Comparison of ENCODE assay signal across 8 mouse cellular contexts in genomic region chr4:126735382-126736000, GRCm38 (mm10). TPM values are rescaled to one million over a fixed set of nuclear protein-coding genes. Genes with fewer than 3 reads are reported as not detected.
DNase-seq lines count a peak whose midpoint lies in the region; ATAC-seq and TF ChIP-seq lines count a peak whose summit lies in the region.

No protein-coding gene starts in this region.

- WGBS in heart, adult 2 months: 2% methylated on average over 55 of the region's 62 CpGs
- under 1% methylated on average over 55 of the region's 62 CpGs for WGBS in hindbrain, embryonic 11.5 days

- no peak for TF ChIP-seq CTCF in heart, adult 2 months (IDR thresholded peaks at IDR 0.05)

- peaks cover 33% of the 10 kb centered on the region for H3K27me3 ChIP-seq in heart, adult 2 months (ENCODE audit: control insufficient read depth, insufficient read depth, low read length)
- H3K27me3 ChIP-seq in hindbrain, embryonic 11.5 days (ENCODE audit: control insufficient read depth, insufficient read depth, low read length): peaks cover 81% of the 10 kb centered on the region
- peaks cover 93% of the 10 kb centered on the region for H3K27me3 ChIP-seq in megakaryocyte, embryonic 14.5 days (replicated peaks)

- DNase-seq in heart, adult 2 months: peak in 1 of 2 experiments; percentile 32
- no peak for DNase-seq in heart, adult 11 months
- no peak for DNase-seq in ES-E14 (ENCODE audit: low read depth, low spot score)
- DNase-seq in hindbrain, embryonic 11.5 days (ENCODE audit: low spot score): peak; percentile 55
- DNase-seq in frontal cortex, postnatal 36 days (ENCODE audit: low spot score in 2 of 2): no peak
- no peak for DNase-seq in urinary bladder, postnatal 4 days (ENCODE audit: low spot score in 2 of 2)
- DNase-seq in frontal cortex, postnatal 14 days (ENCODE audit: low spot score in 2 of 2): no peak

- peak overlapping the region; percentile 28 for H3K4me2 ChIP-seq in hindbrain, embryonic 11.5 days (replicated peaks; ENCODE audit: low read depth, low read length)

- TF ChIP-seq EP300 in heart, adult 2 months (IDR thresholded peaks at IDR 0.05; ENCODE audit: insufficient read depth, low read depth, low read length): no peak

- H3K27ac ChIP-seq in heart, adult 2 months: no peak overlapping the region
- H3K27ac ChIP-seq in ES-E14 (ENCODE audit: insufficient read depth, low read depth, low read length, poor library complexity, severe bottlenecking): no peak overlapping the region
- H3K27ac ChIP-seq in hindbrain, embryonic 11.5 days (ENCODE audit: low read depth, low read length): no peak overlapping the region

- no peaks in the 10 kb centered on the region for H3K9me3 ChIP-seq in ES-E14 (ENCODE audit: control insufficient read depth, insufficient read depth, low read depth, low read length)
- H3K9me3 ChIP-seq in hindbrain, embryonic 11.5 days (ENCODE audit: control insufficient read depth, low read length): no peaks in the 10 kb centered on the region
- H3K9me3 ChIP-seq in megakaryocyte, embryonic 14.5 days: peaks cover 7% of the 10 kb centered on the region

- 0 out of 2 replicates have a peak, but pooled peaks have one; percentile 6 for ATAC-seq in hindbrain, embryonic 11.5 days (ENCODE audit: low FRiP score)

- peak overlapping the region; percentile 50 for H3K9ac ChIP-seq in heart, adult 2 months (ENCODE audit: low read depth, low read length)
- H3K9ac ChIP-seq in ES-E14 (ENCODE audit: insufficient read depth, low read depth, low read length, poor library complexity, severe bottlenecking): 0 out of 2 replicates have a peak overlapping the region, but pooled peaks have one; percentile 17
- H3K9ac ChIP-seq in hindbrain, embryonic 11.5 days (ENCODE audit: low read depth, low read length): 0 out of 2 replicates have a peak overlapping the region, but pooled peaks have one; percentile 11

- peak overlapping the region; percentile 36 for H3K4me3 ChIP-seq in heart, adult 2 months
- H3K4me3 ChIP-seq in ES-E14 (ENCODE audit: insufficient read depth in 1 of 2, low read depth in 1 of 2, low read length in 2 of 2, poor library complexity in 1 of 2, severe bottlenecking in 1 of 2): peak overlapping the region; percentile 49
- peak overlapping the region; percentile 22 for H3K4me3 ChIP-seq in hindbrain, embryonic 11.5 days (ENCODE audit: low read depth, low read length)
- H3K4me3 ChIP-seq in megakaryocyte, embryonic 14.5 days (replicated peaks): peak overlapping the region; percentile 90

- no peaks in the 10 kb centered on the region for H3K79me2 ChIP-seq in heart, adult 2 months (replicated peaks; ENCODE audit: control insufficient read depth, insufficient read depth, low read length)

- H3K36me3 ChIP-seq in heart, adult 2 months (ENCODE audit: control insufficient read depth, insufficient read depth, low read length): no peaks in the 10 kb centered on the region
- no peaks in the 10 kb centered on the region for H3K36me3 ChIP-seq in ES-E14 (ENCODE audit: control insufficient read depth, insufficient read depth, low read length, poor library complexity, severe bottlenecking)
- no peaks in the 10 kb centered on the region for H3K36me3 ChIP-seq in hindbrain, embryonic 11.5 days (ENCODE audit: control insufficient read depth, insufficient read depth, low read length)
- H3K36me3 ChIP-seq in megakaryocyte, embryonic 14.5 days (replicated peaks; ENCODE audit: low read length): no peaks in the 10 kb centered on the region

- H3K4me1 ChIP-seq in heart, adult 2 months (ENCODE audit: control insufficient read depth, insufficient read depth, low read length): no peaks in the 10 kb centered on the region
- peaks cover 3 to 9% of the 10 kb centered on the region in 2 experiments; a peak in 3 of 4 replicates for H3K4me1 ChIP-seq in ES-E14 (ENCODE audit: control insufficient read depth in 2 of 2, insufficient read depth in 2 of 2, low read length in 2 of 2, poor library complexity in 1 of 2)
- peaks cover 9% of the 10 kb centered on the region for H3K4me1 ChIP-seq in hindbrain, embryonic 11.5 days (replicated peaks; ENCODE audit: control insufficient read depth, insufficient read depth, low read length)
- H3K4me1 ChIP-seq in megakaryocyte, embryonic 14.5 days: peaks cover 41% of the 10 kb centered on the region

- in situ Hi-C loops in ES-E14 (cut with MboI; ENCODE audit: low sequenced_read_pairs in 2 of 2, unreplicated experiment in 2 of 2): loop anchor here in 1 of 2 experiments (10.0 kb wide), 1 partner anchor 131 kb away; the partner anchor contains the start of gene 5730409E04Rik

- TF ChIP-seq POLR2A in heart, adult 2 months (IDR thresholded peaks at IDR 0.05; ENCODE audit: insufficient read depth, low read depth, low read length): no peak

- intact Hi-C loops in heart, adult 2 months (cut with DNase I): no loop called here

TF ChIP-seq in ES-E14, 5 proteins besides CTCF, POLR2A, EP300 and RAD21:
- TF ChIP-seq ZC3H11A (IDR thresholded peaks at IDR 0.05; ENCODE audit: borderline replicate concordance, low read depth, low read length) (no peak), ZNF384 (IDR thresholded peaks at IDR 0.05; ENCODE audit: low read depth, low read length) (no peak), HCFC1 (IDR thresholded peaks at IDR 0.05; ENCODE audit: borderline replicate concordance, insufficient read depth, low read length) (no peak), CHD2 (IDR thresholded peaks at IDR 0.05; ENCODE audit: low read depth, low read length) (no peak), MAFK (IDR thresholded peaks at IDR 0.05; ENCODE audit: insufficient read depth, low read depth, low read length) (no peak)

RNA-seq across cellular contexts. Expression of gene Tfap2e, which starts 0.5 kb away (rescaled TPM):
- not detected for total RNA-seq in heart, adult 2 months (2021)
- 0.12 TPM in 1 of 2 replicates, not detected in the other for polyA plus RNA-seq in heart, adult 2 months (2012; rRNA removed)
- 0.49 and 1.1 TPM in 2 replicates for total RNA-seq in ES-E14 (2012; rRNA removed)
- 0.95 and 0.99 TPM in 2 replicates for polyA plus RNA-seq in hindbrain, embryonic 11.5 days (2014; fragmentation: Nextera tagmentation; extraction: Ambion mirVana)
- not detected in 2 replicates for polyA plus RNA-seq in megakaryocyte, embryonic 14.5 days (2012; ENCODE audit: insufficient read depth, low replicate concordance)

RNA-seq across cellular contexts. Expression of gene Ncdn, which starts 17.7 kb away (rescaled TPM):
- 10 to 100 TPM; 15.2 to 16.5 TPM for total RNA-seq in heart, adult 2 months (2021)
- polyA plus RNA-seq in heart, adult 2 months (2012; rRNA removed): 19.5 and 20.1 TPM in 2 replicates
- 25.8 and 26.3 TPM in 2 replicates for total RNA-seq in ES-E14 (2012; rRNA removed)
- polyA plus RNA-seq in hindbrain, embryonic 11.5 days (2014; fragmentation: Nextera tagmentation; extraction: Ambion mirVana): 24.5 and 27.0 TPM in 2 replicates
- polyA plus RNA-seq in megakaryocyte, embryonic 14.5 days (2012; ENCODE audit: insufficient read depth, low replicate concordance): 33.6 and 37.4 TPM in 2 replicates

RNA-seq across cellular contexts. Expression of gene AU040320, which starts 17.9 kb away (rescaled TPM):
- total RNA-seq in heart, adult 2 months (2021): 10 to 100 TPM; 26.7 to 35.5 TPM
- 27.6 and 28.8 TPM in 2 replicates for polyA plus RNA-seq in heart, adult 2 months (2012; rRNA removed)
- total RNA-seq in ES-E14 (2012; rRNA removed): 11.3 and 14.1 TPM in 2 replicates
- 28.1 and 28.6 TPM in 2 replicates for polyA plus RNA-seq in hindbrain, embryonic 11.5 days (2014; fragmentation: Nextera tagmentation; extraction: Ambion mirVana)
- 18.6 and 47.8 TPM in 2 replicates for polyA plus RNA-seq in megakaryocyte, embryonic 14.5 days (2012; ENCODE audit: insufficient read depth, low replicate concordance)

RNA-seq across cellular contexts. Expression of gene Psmb2, which starts 58.1 kb away (rescaled TPM):
- total RNA-seq in heart, adult 2 months (2021): 100 to 1,000 TPM; 108 to 129 TPM
- polyA plus RNA-seq in heart, adult 2 months (2012; rRNA removed): 215 and 253 TPM in 2 replicates
- 140 and 200 TPM in 2 replicates for total RNA-seq in ES-E14 (2012; rRNA removed)
- polyA plus RNA-seq in hindbrain, embryonic 11.5 days (2014; fragmentation: Nextera tagmentation; extraction: Ambion mirVana): 517 and 551 TPM in 2 replicates
- 40.3 and 113 TPM in 2 replicates for polyA plus RNA-seq in megakaryocyte, embryonic 14.5 days (2012; ENCODE audit: insufficient read depth, low replicate concordance)

Comparison
In these comparisons a context has a peak if more than half of its experiments do, and no peak if none do; other contexts are left out.
1. H3K4me3 ChIP-seq: peak in every context shown above with its lines; median percentile 90 in megakaryocyte, embryonic 14.5 days; 49 in ES-E14; 36 in heart, adult 2 months; 22 in hindbrain, embryonic 11.5 days.